Comparison of ENCODE assay signal across 8 mouse cellular contexts in genomic region chr17:64599916-64600315, GRCm38 (mm10). TPM values are rescaled to one million over a fixed set of nuclear protein-coding genes. Genes with fewer than 3 reads are reported as not detected.
DNase-seq lines count a peak whose midpoint lies in the region; ATAC-seq and TF ChIP-seq lines count a peak whose summit lies in the region.

No protein-coding gene starts in this region.

- ATAC-seq in kidney, embryonic 14.5 days (ENCODE audit: low FRiP score, low TSS enrichment): no peak
- ATAC-seq in stomach, postnatal 0 days (ENCODE audit: low FRiP score, low TSS enrichment): 0 out of 2 replicates have a peak, but pooled peaks have one; percentile 31

- peak overlapping the region; percentile 54 for H3K4me2 ChIP-seq in kidney, embryonic 14.5 days (replicated peaks; ENCODE audit: low read depth, low read length)
- peak overlapping the region; percentile 91 for H3K4me2 ChIP-seq in stomach, postnatal 0 days (replicated peaks; ENCODE audit: low read depth)

- peak overlapping the region; percentile 91 for H3K9ac ChIP-seq in kidney, embryonic 14.5 days (ENCODE audit: low read depth, low read length)
- H3K9ac ChIP-seq in stomach, postnatal 0 days (ENCODE audit: low read length): peak overlapping the region; percentile 63

- peak overlapping the region; percentile 71 for H3K4me3 ChIP-seq in forebrain, embryonic 10.5 days
- peak overlapping the region; percentile 88 for H3K4me3 ChIP-seq in kidney, embryonic 14.5 days (ENCODE audit: low read length)
- peak overlapping the region; percentile 95 for H3K4me3 ChIP-seq in stomach, postnatal 0 days (ENCODE audit: low read depth, low read length)

- WGBS in forebrain, embryonic 10.5 days: 38% methylated on average over 4 of the region's 4 CpGs
- 32% methylated on average over 4 of the region's 4 CpGs for WGBS in kidney, embryonic 14.5 days
- WGBS in stomach, postnatal 0 days: 30% methylated on average over 4 of the region's 4 CpGs

- H3K36me3 ChIP-seq in forebrain, embryonic 10.5 days (replicated peaks): no peaks in the 10 kb centered on the region
- no peaks in the 10 kb centered on the region for H3K36me3 ChIP-seq in kidney, embryonic 14.5 days (ENCODE audit: control insufficient read depth, insufficient read depth, low read length)
- H3K36me3 ChIP-seq in stomach, postnatal 0 days (ENCODE audit: control insufficient read depth, insufficient read depth, low read length): no peaks in the 10 kb centered on the region

- peak; percentile 79 for TF ChIP-seq CTCF in stomach, postnatal 0 days (IDR thresholded peaks at IDR 0.05; ENCODE audit: low read depth)

- H3K27ac ChIP-seq in forebrain, embryonic 10.5 days: peak overlapping the region; percentile 95
- peak overlapping the region; percentile 93; the same call in 1 of the 2 replicates for H3K27ac ChIP-seq in kidney, embryonic 14.5 days (ENCODE audit: low read depth, low read length)
- peak overlapping the region; percentile 97 for H3K27ac ChIP-seq in stomach, postnatal 0 days (replicated peaks)

- TF ChIP-seq EP300 in stomach, postnatal 0 days (optimal IDR thresholded peaks at IDR 0.05): no peak

- H3K9me3 ChIP-seq in forebrain, embryonic 10.5 days: no peaks in the 10 kb centered on the region
- no peaks in the 10 kb centered on the region for H3K9me3 ChIP-seq in kidney, embryonic 14.5 days (ENCODE audit: control insufficient read depth, low read length)
- no peaks in the 10 kb centered on the region for H3K9me3 ChIP-seq in stomach, postnatal 0 days (ENCODE audit: control insufficient read depth, low read length)

- no peaks in the 10 kb centered on the region; the same call in 1 of the 2 replicates for H3K27me3 ChIP-seq in forebrain, embryonic 10.5 days (ENCODE audit: poor library complexity, severe bottlenecking)
- no peaks in the 10 kb centered on the region for H3K27me3 ChIP-seq in kidney, embryonic 14.5 days (ENCODE audit: control insufficient read depth, insufficient read depth, low read length)
- H3K27me3 ChIP-seq in stomach, postnatal 0 days (ENCODE audit: control insufficient read depth, insufficient read depth, low read length): no peaks in the 10 kb centered on the region

- DNase-seq in kidney, adult 11 months: peak; percentile 46
- DNase-seq in kidney, adult 18-20 months: no peak
- DNase-seq in MN1 (ENCODE audit: low spot score): peak; percentile 85
- DNase-seq in forebrain, embryonic 10.5 days (ENCODE audit: extremely low spot score, low spot score): no peak
- peak; percentile 43 for DNase-seq in lung, postnatal 14 days
- no peak for DNase-seq in stomach, postnatal 0 days (ENCODE audit: low spot score)
- DNase-seq in gastrocnemius, adult 18-20 months (ENCODE audit: low spot score): no peak

- H3K4me1 ChIP-seq in forebrain, embryonic 10.5 days: peaks cover 45% of the 10 kb centered on the region
- H3K4me1 ChIP-seq in kidney, embryonic 14.5 days (ENCODE audit: control insufficient read depth, insufficient read depth, low read length): peaks cover 29% of the 10 kb centered on the region
- H3K4me1 ChIP-seq in stomach, postnatal 0 days (replicated peaks; ENCODE audit: control insufficient read depth, insufficient read depth): peaks cover 5% of the 10 kb centered on the region

RNA-seq across cellular contexts. Expression of gene Man2a1, which starts 0.6 kb away (rescaled TPM):
- 3.1 and 4.9 TPM in 2 replicates for polyA plus RNA-seq in forebrain, embryonic 10.5 days (2016; fragmentation: Nextera tagmentation; extraction: Ambion mirVana)
- polyA plus RNA-seq in kidney, embryonic 14.5 days (2014; fragmentation: Nextera tagmentation; extraction: Ambion mirVana): 9.8 and 12.5 TPM in 2 replicates
- 8.2 and 9.3 TPM in 2 replicates for polyA plus RNA-seq in stomach, postnatal 0 days (2015; fragmentation: Nextera tagmentation; extraction: Ambion mirVana)
- 1 to 10 TPM; 6.0 to 7.4 TPM for total RNA-seq in gastrocnemius, adult 18-20 months (2021)

Comparison
In these comparisons a context has a peak if more than half of its experiments do, and no peak if none do; other contexts are left out.
1. DNase-seq: peak in kidney, adult 11 months (single experiment), MN1 (single experiment) and lung, postnatal 14 days (single experiment); none in kidney, adult 18-20 months (single experiment), forebrain, embryonic 10.5 days (single experiment), stomach, postnatal 0 days (single experiment) and gastrocnemius, adult 18-20 months (single experiment).
2. Peak in every context shown above with its lines, with median percentiles within 50 percentile points of each other: H3K27ac ChIP-seq and H3K4me3 ChIP-seq.